Mouse (Mus musculus) yolk sac, embryonic 10.5 days (tissue): Measurements from ENCODE around the gene Npl.
A peak's percentile ranks its signal among the peaks of the same experiment; 100 is the strongest.

Experiments
- DNase-seq: peaks from one replicate; pipeline ENCODE4 v3.0.0-alpha.2; 2017; ENCODE audit warnings: low spot score

Npl gene

DNA sequence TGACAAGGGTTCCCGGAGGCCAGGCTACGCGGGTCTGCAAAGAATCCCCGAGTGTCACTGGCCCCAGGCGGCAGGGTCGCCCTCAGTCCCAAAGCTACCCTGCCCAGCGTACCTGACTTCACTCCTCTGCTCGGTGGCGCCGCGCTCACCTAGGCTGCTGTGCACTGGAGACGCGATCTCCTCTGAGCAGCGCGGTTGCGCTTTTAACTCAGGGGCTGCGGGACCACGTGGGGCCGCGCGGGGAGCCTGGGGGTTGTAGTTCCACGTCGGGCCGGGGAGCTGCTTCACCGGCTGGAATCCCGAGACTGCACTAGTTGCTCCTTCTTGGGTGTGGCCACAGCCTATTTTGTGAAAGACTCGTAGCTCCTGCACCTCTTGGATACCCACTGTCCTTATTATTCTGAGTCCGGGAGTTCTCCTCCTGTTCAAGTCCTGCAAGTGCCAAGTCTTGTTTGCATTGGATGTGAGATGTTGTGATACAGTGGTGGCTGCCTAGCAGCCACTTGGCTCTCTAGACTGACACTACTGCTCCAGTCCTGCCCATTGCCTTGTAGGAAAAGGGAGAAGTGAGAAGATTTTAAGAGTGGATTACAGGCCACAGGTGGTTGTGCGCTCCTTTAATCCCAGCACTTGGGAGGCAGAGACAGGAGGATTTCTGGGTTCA, at the start of gene Npl:
TSS of gene Npl (minus strand) at position 510 of the 664 bp plus-strand sequence.
- DNase-seq: peak; percentile 86

DNA sequence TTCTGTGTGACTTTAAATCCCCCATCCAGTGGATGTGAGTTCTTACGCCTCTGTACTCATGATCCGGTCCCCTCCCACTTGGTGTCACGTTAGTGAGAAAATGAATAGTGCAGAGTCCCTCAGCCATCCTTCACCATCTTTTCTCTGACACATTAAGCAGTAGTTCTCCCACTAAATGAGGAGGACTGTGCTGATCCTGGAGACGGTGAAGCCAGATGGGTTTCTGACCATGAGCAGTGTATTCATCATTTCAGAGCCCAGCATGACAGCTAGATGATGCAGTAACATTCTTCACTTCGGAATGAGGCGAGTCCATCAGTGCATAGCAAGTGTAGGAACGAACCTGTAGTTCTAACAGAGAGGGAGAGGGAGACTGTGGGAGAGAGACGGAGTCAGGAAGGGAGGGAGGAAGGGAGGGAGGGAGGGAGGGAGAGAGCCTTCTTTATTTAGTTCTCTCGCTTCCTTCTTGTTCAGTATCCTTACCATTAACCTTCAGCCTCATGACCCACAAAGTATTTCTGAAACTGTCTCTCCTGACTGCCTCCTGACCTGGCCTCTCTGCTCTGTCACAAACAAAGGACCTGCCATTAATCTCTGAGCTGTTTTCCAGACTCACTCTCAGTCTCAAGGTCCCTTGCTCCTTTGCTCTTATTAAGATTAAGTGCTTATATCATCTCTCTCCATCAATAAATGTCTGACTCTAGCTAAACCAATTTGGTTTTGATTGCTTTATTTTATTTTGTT, 49.6 kb upstream of the Npl start:
- no peak for DNase-seq

DNA sequence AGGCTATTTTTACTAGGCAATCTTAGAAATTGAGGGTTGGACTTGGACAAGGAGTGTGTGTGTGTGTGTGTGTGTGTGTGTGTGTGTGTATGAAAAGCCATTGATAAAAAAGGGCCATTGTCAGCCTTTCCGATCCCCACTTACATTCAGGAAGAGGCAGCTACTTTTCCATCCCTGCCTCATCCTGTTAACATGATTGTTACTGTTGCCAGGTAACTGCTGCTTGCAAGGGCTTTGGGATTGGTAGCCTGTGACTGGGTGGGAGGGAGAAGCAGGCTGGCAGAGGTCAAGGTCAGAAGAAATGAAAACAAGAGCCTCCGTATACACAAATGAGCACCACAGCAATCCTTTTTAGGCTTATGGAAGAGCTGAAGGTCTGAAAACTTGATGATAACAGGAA, 48.9 kb upstream of the Npl start:
- peak; percentile 45 for DNase-seq

DNA sequence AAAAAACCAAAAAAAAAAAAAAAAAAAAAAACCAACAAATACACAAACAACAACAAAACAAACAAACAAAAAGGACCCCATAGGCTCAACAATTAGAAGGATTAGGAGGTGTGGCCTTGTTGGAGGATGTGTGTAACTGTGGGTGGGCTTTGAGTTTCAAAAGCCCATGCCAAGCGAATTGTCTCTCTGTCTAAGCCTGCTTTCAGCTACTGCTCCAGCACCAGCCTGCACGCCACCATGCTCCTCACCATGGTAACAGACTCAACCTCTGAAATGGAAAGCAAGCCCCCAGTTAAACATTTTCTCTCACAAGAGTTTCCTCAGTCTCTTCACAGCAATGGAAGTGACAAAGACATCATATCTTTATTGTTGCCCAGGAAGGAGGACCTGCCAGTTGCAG, 43.8 kb upstream of the Npl start:
- no peak for DNase-seq

DNA sequence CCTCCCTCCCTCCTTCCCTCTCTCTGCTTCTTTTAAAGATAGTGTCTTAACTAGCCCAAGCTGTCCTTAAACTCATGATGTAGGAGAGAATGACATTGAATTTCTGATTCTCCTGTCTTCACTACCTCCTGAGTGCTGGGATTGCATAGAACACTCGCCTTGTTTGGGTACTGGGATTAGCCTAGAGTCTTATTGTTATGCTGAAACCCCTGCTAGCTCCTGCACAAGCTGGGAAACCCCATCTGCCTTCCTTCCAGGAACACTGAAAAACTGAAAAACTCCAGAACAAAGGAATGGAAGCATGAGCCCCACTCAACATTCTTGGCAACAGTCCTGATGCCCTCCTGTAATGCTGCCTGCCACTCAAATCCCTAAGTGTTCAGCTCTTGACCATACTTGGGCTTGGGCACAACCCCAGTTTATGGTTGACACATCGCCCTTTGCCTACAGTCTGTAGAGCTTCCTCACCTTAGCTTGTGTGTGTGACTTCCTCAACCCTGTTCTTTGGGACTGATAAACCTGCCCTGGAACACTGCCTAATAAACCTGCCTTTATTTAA, 40.4 kb upstream of the Npl start:
- no peak for DNase-seq

DNA sequence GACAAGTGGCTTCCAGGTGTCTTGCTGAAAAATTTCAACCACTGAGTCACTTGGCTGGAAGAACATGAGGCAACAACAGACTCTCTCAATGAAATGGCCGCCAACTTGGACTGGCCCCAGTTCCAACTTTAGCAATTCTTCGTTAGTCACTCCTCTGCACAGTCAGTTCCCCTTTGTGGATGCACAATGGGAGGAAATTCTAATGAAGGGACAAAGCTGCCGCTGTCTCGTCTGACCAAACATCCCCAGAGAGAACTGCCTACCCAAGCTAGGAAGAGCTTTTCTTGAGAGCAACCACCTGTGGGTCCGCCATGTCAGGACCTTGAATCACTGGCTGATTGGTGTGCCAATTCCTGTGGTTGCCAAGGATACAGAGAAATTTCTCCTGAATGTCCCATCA, 38.1 kb upstream of the Npl start:
- no peak for DNase-seq

DNA sequence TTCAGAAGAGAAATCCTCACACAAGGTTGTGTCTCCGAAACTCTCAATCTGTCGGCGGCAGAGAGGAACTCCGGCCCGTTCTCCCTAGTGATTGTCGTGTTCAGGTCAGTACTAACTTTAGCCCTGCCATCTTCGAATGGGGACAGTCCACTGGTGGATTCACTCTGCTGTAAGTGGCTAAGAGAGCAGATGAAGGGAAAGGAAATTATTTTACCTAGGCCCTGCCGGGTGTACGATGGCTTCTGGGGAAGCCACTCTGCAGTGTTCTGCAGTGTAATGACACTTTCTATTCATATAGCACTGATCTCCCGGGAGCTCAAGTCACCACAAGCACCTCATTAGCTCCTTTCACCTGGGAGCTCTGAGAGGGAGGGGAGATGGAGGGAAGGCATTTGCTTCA, 37.0 kb upstream of the Npl start:
- DNase-seq: no peak

DNA sequence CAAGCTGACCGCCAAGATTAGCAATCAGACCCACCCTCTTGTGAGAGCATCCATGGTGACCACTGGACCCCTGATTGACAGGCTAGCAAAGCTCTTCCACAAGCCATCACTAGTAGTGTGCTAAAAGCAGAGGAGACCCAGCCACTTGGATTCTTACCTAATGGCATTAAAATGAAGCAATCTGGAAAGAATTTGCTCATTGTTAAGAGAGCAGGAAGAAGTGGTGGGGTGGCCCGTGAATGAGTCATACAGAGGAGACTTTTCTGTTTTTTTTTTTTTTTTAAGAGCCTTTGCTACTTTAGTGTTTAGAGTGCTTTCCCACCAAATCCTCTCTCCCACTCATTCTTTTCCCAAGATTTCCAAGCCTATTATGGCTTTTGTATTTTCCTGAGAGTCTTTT, 35.9 kb upstream of the Npl start:
- no peak for DNase-seq

DNA sequence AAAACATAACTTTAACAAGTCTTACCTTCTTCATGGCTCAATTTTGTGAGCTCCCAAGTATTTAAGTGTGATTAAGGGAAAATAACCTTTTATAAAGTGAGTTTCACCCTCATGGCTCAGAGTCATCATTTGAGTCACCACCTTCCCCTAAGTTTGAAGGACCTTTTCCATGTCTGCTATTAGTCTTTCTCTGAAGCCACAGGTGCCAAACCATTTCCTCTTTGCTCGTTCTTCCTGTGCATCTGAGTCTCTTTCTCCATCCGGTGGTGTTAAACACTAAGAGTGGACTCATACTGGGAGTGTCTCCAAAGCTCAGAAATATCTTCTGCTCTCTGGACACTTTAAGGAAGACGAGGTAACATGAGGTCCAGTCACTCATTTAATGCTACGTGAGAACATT, 33.3 kb upstream of the Npl start:
- no peak for DNase-seq

DNA sequence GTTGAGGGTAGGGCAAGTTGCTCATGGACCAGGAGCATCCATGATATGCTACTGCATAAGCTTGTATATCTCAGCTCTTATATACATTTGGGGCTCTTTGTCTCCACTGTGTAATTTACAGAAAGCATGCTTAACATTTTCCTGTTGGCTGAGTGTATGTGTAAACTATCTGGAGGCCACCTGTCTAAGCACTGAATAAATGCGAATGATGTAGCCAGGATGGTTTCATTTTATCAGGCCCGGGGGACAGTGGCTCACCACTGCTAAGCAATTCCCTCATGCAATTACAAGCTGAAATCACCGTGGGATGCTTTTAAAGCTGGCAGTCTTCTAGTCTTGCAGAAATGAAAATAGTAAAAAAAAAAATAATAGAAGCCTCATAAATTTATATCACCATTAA, 24.9 kb upstream of the Npl start:
- DNase-seq: no peak

DNA sequence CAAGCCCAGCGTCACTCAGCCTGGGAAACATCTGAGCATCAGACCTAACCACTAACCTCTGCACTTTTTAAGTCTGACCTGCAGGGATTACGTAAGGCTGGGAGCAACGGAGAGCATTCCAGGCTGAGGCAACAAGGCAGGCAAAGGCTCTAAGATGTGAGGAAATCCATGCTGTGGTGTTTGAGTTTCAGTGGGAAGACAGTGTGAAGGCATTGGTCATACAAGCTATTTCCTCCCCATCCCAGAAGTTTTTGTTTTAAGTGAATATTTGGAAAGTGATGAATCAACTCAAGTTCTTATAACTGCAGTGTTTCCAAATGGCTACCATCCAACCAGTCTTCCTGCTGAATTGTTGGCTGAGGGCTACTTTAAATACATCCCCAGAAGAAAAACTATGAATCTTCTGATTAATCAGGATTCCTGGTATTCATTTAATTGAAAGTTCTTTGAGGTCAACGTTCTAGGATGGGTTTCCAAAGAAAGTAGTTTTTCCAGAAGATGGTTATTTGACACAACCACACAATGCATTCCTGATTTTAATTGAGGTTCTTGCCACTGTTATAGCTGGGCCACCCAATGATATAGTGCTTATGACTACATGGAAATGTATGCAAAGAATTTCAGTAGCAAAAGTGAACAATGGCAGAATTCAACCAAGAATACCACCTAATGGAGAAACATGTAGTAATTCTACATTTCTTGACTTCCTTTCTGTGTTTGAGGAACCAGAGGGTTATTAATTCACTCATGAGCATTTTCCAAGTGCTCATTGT, 22.6 kb upstream of the Npl start:
- no peak for DNase-seq

DNA sequence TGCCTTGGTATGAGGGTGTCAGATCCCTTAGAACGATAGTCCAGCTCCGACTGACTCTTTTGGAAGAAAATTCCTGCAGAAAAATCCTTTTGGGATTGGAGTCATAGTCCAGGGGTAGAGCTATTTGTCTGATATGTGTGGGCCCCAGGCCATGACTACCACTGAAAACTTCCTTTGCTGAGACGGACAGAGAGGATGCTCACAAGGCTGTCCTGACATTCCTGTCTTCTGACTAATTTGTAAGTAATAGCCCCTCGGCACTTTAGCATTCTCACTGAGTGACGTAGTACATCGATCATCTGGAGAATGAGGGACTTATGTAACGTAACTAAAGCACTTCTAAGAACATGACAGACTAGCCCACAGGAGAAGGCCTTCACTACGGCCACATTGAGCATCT, 15.9 kb upstream of the Npl start:
- DNase-seq: no peak

DNA sequence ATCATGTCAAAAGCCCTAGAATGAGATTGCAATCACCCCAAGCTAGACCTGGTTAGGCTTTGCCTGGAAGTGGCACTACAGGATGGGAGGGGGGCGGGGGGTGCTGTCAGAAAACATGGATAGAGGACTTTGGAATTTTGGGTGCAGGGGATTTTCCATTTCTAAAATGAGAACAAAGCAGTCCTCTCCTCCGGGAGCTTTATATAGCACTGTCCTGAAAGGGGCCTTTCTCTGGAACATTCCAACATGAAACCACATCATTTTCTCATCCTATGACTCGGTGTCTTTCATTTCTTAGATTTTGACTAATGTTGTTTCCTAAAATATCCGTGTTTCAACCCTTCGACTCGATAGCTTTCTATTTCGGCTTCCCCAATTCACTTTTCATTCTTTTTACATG, 14.9 kb upstream of the Npl start:
- no peak for DNase-seq

DNA sequence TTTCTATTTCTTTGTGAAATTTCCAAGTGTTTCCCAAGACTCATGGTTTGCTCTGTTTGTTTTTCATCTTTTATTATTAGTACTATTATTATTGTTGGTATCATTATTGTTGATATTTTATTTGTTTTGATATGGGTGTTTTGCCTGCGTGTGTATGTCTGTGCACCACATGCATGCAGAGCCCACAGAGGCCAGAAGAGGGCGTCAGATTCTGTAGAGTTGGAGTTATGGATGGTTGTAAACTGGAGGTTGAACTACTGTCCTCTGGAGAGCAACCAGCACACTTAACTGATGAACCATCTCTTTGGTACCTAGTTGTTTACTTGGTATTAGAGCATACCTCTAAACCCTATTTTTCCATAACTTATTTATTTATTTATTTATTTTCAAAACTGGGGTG, 13.8 kb upstream of the Npl start:
- no peak for DNase-seq

DNA sequence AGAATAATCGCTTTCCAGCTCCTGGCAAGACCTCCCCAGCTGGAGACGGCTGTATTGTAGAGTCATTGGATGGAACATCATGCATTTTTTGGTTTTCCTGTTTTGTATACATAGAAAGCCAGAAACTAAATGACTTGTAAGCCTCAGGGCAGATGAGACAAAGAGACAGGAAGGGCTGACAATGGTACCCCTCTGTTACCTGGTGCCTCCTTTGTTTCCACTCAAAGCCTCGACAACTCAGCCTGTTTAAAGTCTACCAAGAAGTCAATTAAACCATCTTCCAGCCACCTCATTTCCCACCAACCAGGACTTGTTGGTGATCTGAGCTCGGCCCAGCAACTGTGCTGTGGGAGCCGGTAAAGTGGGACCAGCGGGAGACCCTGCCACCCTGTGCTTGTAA, 11.0 kb upstream of the Npl start:
- DNase-seq: no peak

DNA sequence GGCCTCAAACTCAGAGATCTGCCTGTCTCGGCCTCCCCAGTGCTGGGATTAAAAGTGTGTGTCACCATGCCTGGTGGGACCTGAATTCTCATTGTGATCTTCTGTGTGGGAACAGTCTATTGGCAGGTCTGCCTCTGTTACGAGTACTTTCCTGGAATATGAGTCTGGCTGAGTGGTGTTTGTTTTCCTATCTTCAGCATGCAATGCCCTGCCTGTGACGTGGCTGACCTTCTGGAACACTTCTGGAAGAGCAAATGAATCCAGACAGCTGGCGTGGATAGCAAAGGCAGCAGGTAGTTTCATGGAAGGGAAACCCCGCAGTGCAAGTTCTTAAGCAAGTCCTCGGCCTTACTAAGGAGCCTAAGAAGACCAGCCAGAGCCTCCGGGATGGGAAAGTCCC, 9.9 kb upstream of the Npl start:
- DNase-seq: no peak

DNA sequence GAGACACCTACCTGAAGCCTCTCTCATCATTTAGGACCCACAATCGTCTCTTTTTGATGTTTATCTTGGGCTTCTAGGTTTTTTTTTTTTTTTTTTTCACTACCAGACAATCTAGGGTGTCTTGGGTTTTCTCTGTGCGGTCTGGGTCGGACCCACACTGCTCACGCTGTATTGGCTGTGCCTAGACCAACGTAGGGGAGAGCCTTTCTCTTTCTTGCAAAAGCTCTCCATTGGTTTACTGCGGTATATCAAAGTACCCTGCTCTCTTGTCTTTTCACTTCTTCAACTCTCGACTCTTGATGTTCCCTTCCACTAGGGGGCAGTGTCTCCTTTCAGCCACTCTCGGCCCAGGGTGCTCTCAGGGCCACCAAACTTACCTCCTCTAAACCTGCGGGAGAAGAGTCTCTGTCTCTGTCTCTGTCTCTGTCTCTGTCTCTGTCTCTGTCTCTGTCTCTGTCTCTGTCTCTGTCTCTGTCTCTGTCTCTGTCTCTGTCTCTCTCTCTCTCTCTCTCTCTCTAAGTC, 9.3 kb upstream of the Npl start:
- peak; percentile 54 for DNase-seq

DNA sequence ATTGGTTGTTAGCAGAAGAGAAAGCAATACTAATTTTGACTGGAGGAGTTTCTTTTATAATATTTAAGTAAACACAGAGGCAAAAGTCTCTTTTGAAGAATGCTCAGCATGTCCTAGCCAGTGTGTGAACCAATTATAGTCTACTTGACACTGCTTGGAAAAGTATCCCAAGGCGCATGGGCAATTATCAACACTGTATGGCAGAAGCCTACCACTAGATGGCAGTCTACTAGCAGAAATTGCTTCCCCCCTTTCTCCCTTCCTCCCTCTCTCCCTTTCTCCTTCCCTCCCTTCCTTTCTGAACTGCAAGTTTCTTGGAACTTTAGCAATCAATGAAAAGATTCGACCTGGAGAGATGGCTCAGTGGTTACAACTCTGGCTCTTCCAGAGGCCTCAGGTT, 7.1 kb upstream of the Npl start:
- no peak for DNase-seq

DNA sequence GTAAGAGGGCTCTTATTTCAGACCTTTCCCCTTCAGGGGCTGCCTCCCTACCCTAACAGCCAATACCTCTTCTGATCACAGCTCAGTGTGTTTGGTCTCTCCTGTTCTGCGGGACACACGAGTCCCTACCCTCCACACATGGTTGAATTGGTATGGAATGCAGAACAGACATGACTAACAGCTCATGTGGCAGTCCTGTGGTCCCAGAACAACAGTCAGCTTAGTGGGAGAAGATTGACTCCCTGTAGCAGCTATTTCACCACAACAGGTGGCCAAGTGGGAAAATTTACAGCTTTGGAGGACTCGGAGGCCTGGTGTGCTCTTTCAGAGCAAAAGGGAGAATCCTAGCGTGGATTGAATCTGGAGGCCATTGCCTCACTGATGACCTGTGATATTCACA, 6.4 kb upstream of the Npl start:
- no peak for DNase-seq

DNA sequence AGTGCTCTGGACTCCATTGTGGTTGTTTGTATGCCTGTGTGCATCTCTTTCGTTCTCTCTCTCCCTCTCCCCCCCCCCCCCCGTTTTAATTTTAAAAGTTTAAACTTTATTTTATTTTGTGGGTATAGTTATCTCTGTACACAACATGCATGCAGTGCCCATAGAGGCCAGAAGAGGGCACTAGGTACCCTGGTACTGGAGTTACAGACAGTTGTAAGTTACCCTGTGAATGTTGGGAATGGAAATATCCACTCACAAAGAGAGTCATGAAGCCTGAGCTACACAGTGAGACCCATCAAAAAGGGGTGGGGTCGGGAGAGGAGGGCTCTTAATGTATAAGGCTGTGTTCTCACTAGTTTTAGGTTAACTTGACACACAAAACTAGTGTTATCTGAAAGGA, 969 bp upstream of the Npl start:
- no peak for DNase-seq

DNA sequence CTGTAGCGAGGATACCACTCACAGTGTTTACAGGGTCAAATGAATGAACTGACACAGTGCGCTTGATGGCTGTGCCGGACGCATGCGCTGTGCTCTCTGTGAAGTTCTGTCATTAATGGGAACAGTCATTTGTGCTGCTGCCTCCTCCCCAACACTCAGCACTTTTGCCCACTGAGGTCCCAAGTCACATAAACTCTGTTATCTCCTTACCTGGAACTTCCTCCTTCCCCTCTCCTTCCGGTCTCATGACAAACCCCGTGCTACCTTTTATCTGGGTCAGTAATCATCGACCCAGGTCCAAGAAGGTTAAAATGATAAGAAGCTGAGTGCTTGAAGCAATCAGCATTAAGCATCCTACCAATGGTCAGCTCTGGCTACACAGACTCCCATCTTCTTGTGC, 2.3 kb downstream of the Npl start:
- DNase-seq: peak; percentile 89

DNA sequence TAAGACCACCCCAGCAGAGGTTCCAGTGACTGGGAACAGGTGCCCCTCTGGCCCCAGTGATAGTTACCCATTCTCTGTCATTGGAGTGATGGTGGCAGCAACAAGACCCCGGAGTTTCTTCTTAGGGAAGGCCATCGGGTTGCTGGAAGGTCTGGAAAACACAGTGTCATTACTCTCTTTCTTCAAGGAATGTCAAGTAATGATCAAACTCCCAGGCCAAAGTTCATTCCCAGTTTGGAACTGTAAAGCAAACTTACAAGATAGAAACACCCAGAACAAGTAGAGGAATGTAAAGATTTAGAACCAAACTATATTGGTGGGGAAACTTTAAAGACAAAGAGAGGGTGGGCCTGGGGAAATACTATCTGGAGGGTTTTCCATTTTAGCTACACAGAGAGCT, 4.6 kb downstream of the Npl start:
- no peak for DNase-seq
